ENCODE assay signal across 20 mouse cellular contexts in the genomic region with DNA sequence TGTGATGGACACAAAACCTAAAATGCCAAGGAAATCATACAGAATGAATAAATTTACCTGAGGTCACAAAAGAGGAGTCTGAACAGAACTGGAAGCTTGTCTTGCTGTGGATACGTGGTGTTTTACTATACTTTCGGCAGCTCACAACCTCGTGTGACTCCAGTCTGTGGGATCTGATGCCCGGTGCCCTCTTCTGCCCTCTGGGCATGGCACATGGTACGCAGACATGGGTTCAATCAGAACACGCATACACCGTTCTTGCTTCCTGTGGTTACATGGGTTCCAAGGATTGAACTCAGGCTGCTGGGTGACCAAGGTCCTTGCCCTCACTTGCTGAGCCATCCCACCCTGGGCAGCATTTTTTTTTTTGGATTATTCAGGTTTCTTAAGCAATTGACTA. TPM values are rescaled to one million over a fixed set of nuclear protein-coding genes. Genes with fewer than 3 reads are reported as not detected.
DNase-seq lines count a peak whose midpoint lies in the region; ATAC-seq lines count a peak whose summit lies in the region.
"Had no signal": no experiment of that assay in that cellular context is flagged by ENCODE, and none has a peak within 500 bp of the region (broad histone marks: within the 10 kb centered on the region; RNA-seq: fewer than 3 reads in every experiment).

No protein-coding gene starts in this region.

- no peak for ATAC-seq in midbrain, embryonic 11.5 days (ENCODE audit: low FRiP score)
- ATAC-seq: forebrain, postnatal 0 days had no signal

- DNase-seq in heart, adult 11 months, result peak; percentile 79
- no peak for DNase-seq in heart, postnatal 14 days
- peak; percentile 31 for DNase-seq in testis, postnatal 10 days (ENCODE audit: low spot score)
- no peak for DNase-seq in testis, postnatal 14 days (ENCODE audit: low spot score)
- DNase-seq in limb, embryonic 10.5 days (ENCODE audit: low spot score), result peak; percentile 12
- DNase-seq in midbrain, embryonic 11.5 days (ENCODE audit: low spot score, missing footprints), result no peak
- DNase-seq: adrenal gland, postnatal 10 days; cerebellum, adult 8-10 months; cerebellum, postnatal 36 days; forebrain, postnatal 0 days; gastrocnemius, postnatal 14 days; heart, postnatal 36 days had no signal

- no peak overlapping the region for H3K9ac ChIP-seq in midbrain, embryonic 11.5 days (ENCODE audit: low read length)
- H3K9ac ChIP-seq: embryonic facial prominence, embryonic 13.5 days; forebrain, embryonic 12.5 days; forebrain, postnatal 0 days; heart, embryonic 12.5 days; hindbrain, embryonic 15.5 days had no signal

- H3K9me3 ChIP-seq in limb, embryonic 10.5 days (replicated peaks), result no peaks in the 10 kb centered on the region
- H3K9me3 ChIP-seq in midbrain, embryonic 11.5 days (ENCODE audit: control insufficient read depth, low read length), result no peaks in the 10 kb centered on the region
- H3K9me3 ChIP-seq: embryonic facial prominence, embryonic 13.5 days; forebrain, embryonic 12.5 days; heart, embryonic 12.5 days; hindbrain, embryonic 15.5 days had no signal

- no peak overlapping the region for H3K4me2 ChIP-seq in midbrain, embryonic 11.5 days
- H3K4me2 ChIP-seq: embryonic facial prominence, embryonic 13.5 days; forebrain, embryonic 12.5 days; heart, embryonic 12.5 days; hindbrain, embryonic 15.5 days had no signal

- no peak overlapping the region for H3K4me3 ChIP-seq in limb, embryonic 10.5 days
- H3K4me3 ChIP-seq in midbrain, embryonic 11.5 days (ENCODE audit: low read depth, low read length), result no peak overlapping the region
- H3K4me3 ChIP-seq: embryonic facial prominence, embryonic 13.5 days; forebrain, embryonic 12.5 days; heart, embryonic 12.5 days; hindbrain, embryonic 15.5 days had no signal

- peaks cover 23% of the 10 kb centered on the region for H3K36me3 ChIP-seq in limb, embryonic 10.5 days
- H3K36me3 ChIP-seq in midbrain, embryonic 11.5 days (ENCODE audit: control insufficient read depth, insufficient read depth, low read length), result no peaks in the 10 kb centered on the region

- intact Hi-C loops in heart, postnatal 14 days (cut with DNase I), result no loop called here

- H3K27ac ChIP-seq in limb, embryonic 10.5 days, result no peak overlapping the region
- no peak overlapping the region for H3K27ac ChIP-seq in midbrain, embryonic 11.5 days (ENCODE audit: low read depth, low read length)
- H3K27ac ChIP-seq: embryonic facial prominence, embryonic 13.5 days; forebrain, embryonic 12.5 days; hindbrain, embryonic 15.5 days had no signal

- 91% methylated on average over 7 of the region's 7 CpGs for WGBS in limb, embryonic 10.5 days
- WGBS in midbrain, embryonic 11.5 days, result 87% methylated on average over 7 of the region's 7 CpGs

- H3K27me3 ChIP-seq in limb, embryonic 10.5 days (ENCODE audit: low read depth, poor library complexity, severe bottlenecking), result no peaks in the 10 kb centered on the region
- H3K27me3 ChIP-seq in midbrain, embryonic 11.5 days (ENCODE audit: control insufficient read depth, insufficient read depth, low read length), result no peaks in the 10 kb centered on the region; the same call in 1 of the 2 replicates
- H3K27me3 ChIP-seq: embryonic facial prominence, embryonic 13.5 days; heart, embryonic 12.5 days; hindbrain, embryonic 15.5 days had no signal

- H3K4me1 ChIP-seq in limb, embryonic 10.5 days, result peaks cover 32% of the 10 kb centered on the region
- peaks cover 14% of the 10 kb centered on the region for H3K4me1 ChIP-seq in midbrain, embryonic 11.5 days (ENCODE audit: control insufficient read depth, insufficient read depth, low read length)

RNA-seq across cellular contexts. Expression of a gene that starts 0.5 kb away (rescaled TPM):
- 10 to 100 TPM; 24.0 to 26.6 TPM for total RNA-seq in heart, postnatal 14 days (2021)
- polyA plus RNA-seq in limb, embryonic 10.5 days (2016; fragmentation: Nextera tagmentation; extraction: Ambion mirVana), result 94.3 and 102 TPM in 2 replicates
- 99.2 and 104 TPM in 2 replicates for polyA plus RNA-seq in midbrain, embryonic 11.5 days (2014; fragmentation: Nextera tagmentation; extraction: Ambion mirVana)

RNA-seq across cellular contexts. Expression of a gene that starts 2.3 kb away (rescaled TPM):
- total RNA-seq in heart, postnatal 14 days (2021), result 1 to 10 TPM; 1.6 TPM
- polyA plus RNA-seq in limb, embryonic 10.5 days (2016; fragmentation: Nextera tagmentation; extraction: Ambion mirVana), result 11.8 and 17.0 TPM in 2 replicates
- polyA plus RNA-seq in midbrain, embryonic 11.5 days (2014; fragmentation: Nextera tagmentation; extraction: Ambion mirVana), result 10.1 and 11.6 TPM in 2 replicates

RNA-seq across cellular contexts. Expression of a gene that starts 21.8 kb away (rescaled TPM):
- 1 to 10 TPM; 1.3 TPM for total RNA-seq in heart, postnatal 14 days (2021)
- polyA plus RNA-seq in limb, embryonic 10.5 days (2016; fragmentation: Nextera tagmentation; extraction: Ambion mirVana), result not detected in 2 replicates
- polyA plus RNA-seq in midbrain, embryonic 11.5 days (2014; fragmentation: Nextera tagmentation; extraction: Ambion mirVana), result not detected in 2 replicates
- total RNA-seq: ES-E14; forebrain, postnatal 0 days had no signal
- polyA plus RNA-seq: embryonic facial prominence, embryonic 13.5 days; forebrain, embryonic 12.5 days; forebrain, postnatal 0 days; gonadal fat pad, adult 2 months; heart, embryonic 12.5 days; heart, embryonic 16.5 days; hindbrain, embryonic 11.5 days; hindbrain, embryonic 15.5 days had no signal

Comparison
In these comparisons a context has a peak if more than half of its experiments do, and no peak if none do; other contexts are left out.
1. DNase-seq: peak in heart, adult 11 months (single experiment), testis, postnatal 10 days (single experiment) and limb, embryonic 10.5 days (single experiment); none in heart, postnatal 14 days (0 of 2), testis, postnatal 14 days (single experiment) and midbrain, embryonic 11.5 days (single experiment).